8 mouse cellular contexts compared by ENCODE assay signal in the genomic region with DNA sequence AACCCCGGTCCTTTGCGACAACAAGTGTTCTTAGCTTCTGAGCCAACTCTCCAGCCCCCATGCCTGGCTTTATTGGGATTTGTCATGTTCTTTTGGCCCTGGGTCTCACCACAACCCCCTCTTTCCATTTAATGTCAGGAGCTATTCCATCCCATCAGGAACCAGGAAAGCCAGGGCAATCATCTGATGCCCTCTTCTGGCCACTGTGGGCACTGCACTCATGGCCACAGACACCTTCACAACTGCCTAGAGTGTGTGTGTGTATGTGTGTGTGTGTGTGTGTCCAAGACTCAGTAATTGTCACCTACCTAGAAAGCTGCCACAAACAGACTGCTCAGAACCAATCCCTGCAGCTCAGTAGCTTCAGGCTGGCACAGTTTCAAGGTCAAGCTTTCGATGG. TPM values are rescaled to one million over a fixed set of nuclear protein-coding genes. Genes with fewer than 3 reads are reported as not detected.
DNase-seq lines count a peak whose midpoint lies in the region; ATAC-seq and TF ChIP-seq lines count a peak whose summit lies in the region.

No protein-coding gene starts in this region.

- peak in 1 of 2 experiments; percentile 33 for DNase-seq in cerebellum, adult 2 months
- DNase-seq in kidney, adult 2 months = peak; percentile 80
- DNase-seq in G1E (ENCODE audit: low spot score) = no peak
- DNase-seq in lung, postnatal 36 days = peak; percentile 71
- DNase-seq in thymus, postnatal 36 days = peak; percentile 40 to 41

- no peak overlapping the region for H3K27ac ChIP-seq in cerebellum, adult 2 months (ENCODE audit: insufficient read depth, low read length)
- no peak overlapping the region for H3K27ac ChIP-seq in kidney, adult 2 months (ENCODE audit: insufficient read depth, low read depth, low read length)
- no peak overlapping the region for H3K27ac ChIP-seq in kidney, embryonic 15.5 days

- no peak for ATAC-seq in cerebellum, adult (ENCODE audit: insufficient number of reproducible peaks, low FRiP score, low TSS enrichment)
- ATAC-seq in kidney, embryonic 15.5 days (replicated peaks; ENCODE audit: low FRiP score) = no peak
- no peak for ATAC-seq in G1E (ENCODE audit: extremely low read depth, insufficient number of reproducible peaks, low FRiP score, poor library complexity, severe bottlenecking)
- ATAC-seq in erythroblast, adult 5-6 weeks (replicated peaks; ENCODE audit: low FRiP score, poor library complexity, severe bottlenecking) = peak; percentile 89

- no peaks in the 10 kb centered on the region for H3K36me3 ChIP-seq in kidney, adult 2 months (ENCODE audit: control insufficient read depth, insufficient read depth, low read length)
- H3K36me3 ChIP-seq in kidney, embryonic 15.5 days = no peaks in the 10 kb centered on the region
- no peaks in the 10 kb centered on the region for H3K36me3 ChIP-seq in G1E (replicated peaks)

- TF ChIP-seq CTCF in cerebellum, adult 2 months (IDR thresholded peaks at IDR 0.05; ENCODE audit: borderline replicate concordance, insufficient read depth, low read depth, low read length) = peak; percentile 60
- peak; percentile 90 for TF ChIP-seq CTCF in kidney, adult 2 months (conservative IDR thresholded peaks at IDR 0.05; ENCODE audit: insufficient read depth, insufficient read length, low read depth, low read length)
- peak; percentile 91 for TF ChIP-seq CTCF in G1E (IDR thresholded peaks at IDR 0.05; ENCODE audit: low read depth, low read length)

- TF ChIP-seq POLR2A in cerebellum, adult 2 months (IDR thresholded peaks at IDR 0.05; ENCODE audit: borderline replicate concordance, insufficient read depth, low read length) = no peak
- no peak for TF ChIP-seq POLR2A in kidney, adult 2 months (IDR thresholded peaks at IDR 0.05; ENCODE audit: low read depth, low read length)

- peaks cover 7% of the 10 kb centered on the region for H3K4me1 ChIP-seq in cerebellum, adult 2 months (ENCODE audit: control insufficient read depth, insufficient read depth, low read length)
- H3K4me1 ChIP-seq in kidney, adult 2 months (ENCODE audit: control insufficient read depth, insufficient read depth, low read length) = peaks cover 14% of the 10 kb centered on the region; the same call in 1 of the 2 replicates
- H3K4me1 ChIP-seq in kidney, embryonic 15.5 days = peaks cover 8% of the 10 kb centered on the region; the same call in 1 of the 2 replicates
- peaks cover 3% of the 10 kb centered on the region; the same call in 1 of the 2 replicates for H3K4me1 ChIP-seq in G1E (ENCODE audit: insufficient read depth, low read depth, low read length)

- no peak overlapping the region for H3K4me2 ChIP-seq in kidney, embryonic 15.5 days

- H3K4me3 ChIP-seq in cerebellum, adult 2 months (replicated peaks; ENCODE audit: insufficient read depth, low read depth, low read length) = no peak overlapping the region
- H3K4me3 ChIP-seq in kidney, adult 2 months (ENCODE audit: insufficient read depth, low read depth, low read length) = no peak overlapping the region
- H3K4me3 ChIP-seq in kidney, embryonic 15.5 days (replicated peaks) = no peak overlapping the region
- no peak overlapping the region for H3K4me3 ChIP-seq in G1E (ENCODE audit: low read depth, low read length)

- WGBS in cerebellum, adult 2 months = 54% methylated on average over 3 of the region's 3 CpGs
- 87% methylated on average over 3 of the region's 3 CpGs for WGBS in kidney, adult 2 months
- WGBS in kidney, embryonic 15.5 days = 93% methylated on average over 3 of the region's 3 CpGs

- H3K9me3 ChIP-seq in kidney, embryonic 15.5 days (replicated peaks) = no peaks in the 10 kb centered on the region
- H3K9me3 ChIP-seq in G1E (replicated peaks) = no peaks in the 10 kb centered on the region

- no peak overlapping the region for H3K9ac ChIP-seq in kidney, embryonic 15.5 days

- no peaks in the 10 kb centered on the region for H3K27me3 ChIP-seq in cerebellum, adult 2 months (ENCODE audit: control insufficient read depth, insufficient read depth, low read length)
- no peaks in the 10 kb centered on the region for H3K27me3 ChIP-seq in kidney, adult 2 months (replicated peaks; ENCODE audit: control insufficient read depth, insufficient read depth, low read length)
- no peaks in the 10 kb centered on the region for H3K27me3 ChIP-seq in kidney, embryonic 15.5 days
- peaks cover 25% of the 10 kb centered on the region for H3K27me3 ChIP-seq in G1E (ENCODE audit: insufficient read depth, low read length)

RNA-seq across cellular contexts. Expression of a gene that starts 23.0 kb away (rescaled TPM):
- polyA plus RNA-seq in cerebellum, adult 2 months (2012; rRNA removed) = 96.4 and 110 TPM in 2 replicates
- 121 and 135 TPM in 2 replicates for polyA plus RNA-seq in kidney, adult 2 months (2012; rRNA removed)
- polyA plus RNA-seq in kidney, embryonic 15.5 days (2015; fragmentation: Nextera tagmentation; extraction: Ambion mirVana) = 148 and 167 TPM in 2 replicates
- total RNA-seq in G1E (2014; fragmentation: Nextera tagmentation) = 108 and 110 TPM in 2 replicates
- total RNA-seq in G1E (2017) = 42.7 and 49.3 TPM in 2 replicates
- 45.2 and 61.0 TPM in 2 replicates for polyA plus RNA-seq in G1E (2012)
- total RNA-seq in erythroblast, adult 5-6 weeks (2015; ENCODE audit: low replicate concordance) = 66.3 and 87.0 TPM in 2 replicates
- total RNA-seq in erythroblast, adult 5-6 weeks (2017; ENCODE audit: low replicate concordance) = 59.7 and 83.1 TPM in 2 replicates

RNA-seq across cellular contexts. Expression of a gene that starts 23.5 kb away (rescaled TPM):
- 18.7 and 24.4 TPM in 2 replicates for polyA plus RNA-seq in cerebellum, adult 2 months (2012; rRNA removed)
- 49.7 and 53.6 TPM in 2 replicates for polyA plus RNA-seq in kidney, adult 2 months (2012; rRNA removed)
- polyA plus RNA-seq in kidney, embryonic 15.5 days (2015; fragmentation: Nextera tagmentation; extraction: Ambion mirVana) = 0.99 and 7.4 TPM in 2 replicates
- total RNA-seq in G1E (2014; fragmentation: Nextera tagmentation) = not detected in 2 replicates
- 0.05 TPM in 1 of 2 replicates, not detected in the other for total RNA-seq in G1E (2017)
- 0.02 TPM in 2 replicates for polyA plus RNA-seq in G1E (2012)
- 2.9 and 5.2 TPM in 2 replicates for total RNA-seq in erythroblast, adult 5-6 weeks (2015; ENCODE audit: low replicate concordance)
- 0.28 and 7.8 TPM in 2 replicates for total RNA-seq in erythroblast, adult 5-6 weeks (2017; ENCODE audit: low replicate concordance)

RNA-seq across cellular contexts. Expression of a gene that starts 25.1 kb away (rescaled TPM):
- 12.7 and 15.3 TPM in 2 replicates for polyA plus RNA-seq in cerebellum, adult 2 months (2012; rRNA removed)
- polyA plus RNA-seq in kidney, adult 2 months (2012; rRNA removed) = 37.7 and 52.4 TPM in 2 replicates
- polyA plus RNA-seq in kidney, embryonic 15.5 days (2015; fragmentation: Nextera tagmentation; extraction: Ambion mirVana) = 16.7 and 18.4 TPM in 2 replicates
- total RNA-seq in G1E (2014; fragmentation: Nextera tagmentation) = 3.9 and 4.0 TPM in 2 replicates
- total RNA-seq in G1E (2017) = 8.7 and 9.6 TPM in 2 replicates
- 7.3 and 8.0 TPM in 2 replicates for polyA plus RNA-seq in G1E (2012)
- 2.3 and 2.5 TPM in 2 replicates for total RNA-seq in erythroblast, adult 5-6 weeks (2015; ENCODE audit: low replicate concordance)
- total RNA-seq in erythroblast, adult 5-6 weeks (2017; ENCODE audit: low replicate concordance) = 1.6 and 5.2 TPM in 2 replicates

RNA-seq across cellular contexts. Expression of a gene that starts 46.8 kb away (rescaled TPM):
- polyA plus RNA-seq in cerebellum, adult 2 months (2012; rRNA removed) = 149 and 156 TPM in 2 replicates
- 427 and 463 TPM in 2 replicates for polyA plus RNA-seq in kidney, adult 2 months (2012; rRNA removed)
- polyA plus RNA-seq in kidney, embryonic 15.5 days (2015; fragmentation: Nextera tagmentation; extraction: Ambion mirVana) = 99.2 and 138 TPM in 2 replicates
- total RNA-seq in G1E (2014; fragmentation: Nextera tagmentation) = 13.5 and 23.9 TPM in 2 replicates
- 60.6 and 63.4 TPM in 2 replicates for total RNA-seq in G1E (2017)
- 69.2 and 72.5 TPM in 2 replicates for polyA plus RNA-seq in G1E (2012)
- total RNA-seq in erythroblast, adult 5-6 weeks (2015; ENCODE audit: low replicate concordance) = 95.5 and 123 TPM in 2 replicates
- 51.2 and 98.1 TPM in 2 replicates for total RNA-seq in erythroblast, adult 5-6 weeks (2017; ENCODE audit: low replicate concordance)
